Mouse (Mus musculus) retina, adult 2 months (tissue): Measurements from ENCODE around the gene Slc25a41.

Experiments used
- DNase-seq: peaks from one replicate; pipeline ENCODE4 v3.0.0-alpha.2; 2012; ENCODE audit warnings: low read depth, low spot score

The Slc25a41 gene

GRCm38 (mm10) chr17:56990966-56991365 is 50.5 kb downstream of the Slc25a41 start:
- no peak for DNase-seq

- DNase-seq, result peak; percentile 89
These were observed 51.2 kb downstream of the Slc25a41 start, which contains the start of gene Clpp for GRCm38 (mm10) chr17:56990115-56990746. TSS of gene Clpp (plus strand) at chr17:56990305.

- DNase-seq, result peak; percentile 68
These were observed 51.9 kb downstream of the Slc25a41 start for GRCm38 (mm10) chr17:56989467-56990114.

GRCm38 (mm10) chr17:56988921-56989430 is 52.5 kb downstream of the Slc25a41 start:
- no peak for DNase-seq

GRCm38 (mm10) chr17:56988441-56988840 is 53.0 kb downstream of the Slc25a41 start:
- no peak for DNase-seq

- DNase-seq, result no peak
These were observed 55.2 kb downstream of the Slc25a41 start for GRCm38 (mm10) chr17:56986105-56986805.

- DNase-seq, result no peak
These were observed 55.8 kb downstream of the Slc25a41 start for GRCm38 (mm10) chr17:56985656-56986055.

GRCm38 (mm10) chr17:56984886-56985285 is 56.6 kb downstream of the Slc25a41 start:
- no peak for DNase-seq
